Mouse (Mus musculus): Measurements from ENCODE around the gene Rapgef1. TPM values are rescaled to one million over a fixed set of nuclear protein-coding genes. Genes with fewer than 3 reads are reported as not detected.
A peak's percentile ranks its signal among the peaks of the same experiment; 100 is the strongest.

The Rapgef1 gene
- polyA plus RNA-seq, 1 experiment = 75.1 TPM

GRCm38 (mm10) chr2:29661751-29662191 lies 42.3 kb downstream of the Rapgef1 start:
- 1% methylated on average over 6 of the region's 6 CpGs for WGBS
- TF ChIP-seq POLR2A (IDR thresholded peaks at IDR 0.05; ENCODE audit: low read depth, low read length) (no peak; the same call in 1 of the 2 replicates), CTCF (IDR thresholded peaks at IDR 0.05; ENCODE audit: extremely low read depth, insufficient read depth, insufficient read length, insufficient replicate concordance) (no peak)
- Histone ChIP-seq H3K4me1 (ENCODE audit: control insufficient read depth, insufficient read depth, insufficient read length) (peaks cover 67% of the 10 kb centered on the region), H3K4me3 (ENCODE audit: extremely low read depth, insufficient read depth, insufficient read length) (no peak overlapping the region), H3K27me3 (ENCODE audit: control insufficient read depth, insufficient read depth, low read length) (no peaks in the 10 kb centered on the region), H3K27ac (ENCODE audit: insufficient read depth, low read length) (peak overlapping the region; percentile 78), H3K36me3 (ENCODE audit: control insufficient read depth, insufficient read depth, low read length) (no peaks in the 10 kb centered on the region)
- DNase-seq (ENCODE audit: low read depth in 1 of 2, low spot score in 2 of 2) = peak; percentile 65 to 72

GRCm38 (mm10) chr2:29663260-29663877 lies 43.8 kb downstream of the Rapgef1 start:
- 15% methylated on average over 4 of the region's 4 CpGs for WGBS
- peaks cover 58% of the 10 kb centered on the region for H3K4me1 ChIP-seq (ENCODE audit: control insufficient read depth, insufficient read depth, insufficient read length)
- H3K27ac ChIP-seq (ENCODE audit: insufficient read depth, low read length) = peak overlapping the region; percentile 78

GRCm38 (mm10) chr2:29665421-29665820 lies 45.9 kb downstream of the Rapgef1 start:
- no peak overlapping the region for H3K4me3 ChIP-seq (ENCODE audit: extremely low read depth, insufficient read depth, insufficient read length)
- peaks cover 65% of the 10 kb centered on the region for H3K4me1 ChIP-seq (ENCODE audit: control insufficient read depth, insufficient read depth, insufficient read length)
- peak in 1 of 2 experiments; percentile 38 for DNase-seq (ENCODE audit: low read depth in 1 of 2, low spot score in 2 of 2)
- H3K36me3 ChIP-seq (ENCODE audit: control insufficient read depth, insufficient read depth, low read length) = no peaks in the 10 kb centered on the region
- TF ChIP-seq POLR2A (IDR thresholded peaks at IDR 0.05; ENCODE audit: low read depth, low read length) (no peak), CTCF (IDR thresholded peaks at IDR 0.05; ENCODE audit: extremely low read depth, insufficient read depth, insufficient read length, insufficient replicate concordance) (peak; percentile 24; the same call in 1 of the 2 replicates)
- WGBS = 86% methylated on average over 5 of the region's 5 CpGs
- H3K27ac ChIP-seq (ENCODE audit: insufficient read depth, low read length) = no peak overlapping the region
- no peaks in the 10 kb centered on the region for H3K27me3 ChIP-seq (ENCODE audit: control insufficient read depth, insufficient read depth, low read length)

More at GRCm38 (mm10) chr2:29663260-29663877, 43.8 kb downstream of the Rapgef1 start:
- no peaks in the 10 kb centered on the region for H3K36me3 ChIP-seq (ENCODE audit: control insufficient read depth, insufficient read depth, low read length)
- no peaks in the 10 kb centered on the region for H3K27me3 ChIP-seq (ENCODE audit: control insufficient read depth, insufficient read depth, low read length)
- DNase-seq (ENCODE audit: low read depth in 1 of 2, low spot score in 2 of 2) = no peak
- no peak for TF ChIP-seq CTCF (IDR thresholded peaks at IDR 0.05; ENCODE audit: extremely low read depth, insufficient read depth, insufficient read length, insufficient replicate concordance)
- no peak for TF ChIP-seq POLR2A (IDR thresholded peaks at IDR 0.05; ENCODE audit: low read depth, low read length)
- H3K4me3 ChIP-seq (ENCODE audit: extremely low read depth, insufficient read depth, insufficient read length) = no peak overlapping the region

GRCm38 (mm10) chr2:29666589-29666988 lies 47.1 kb downstream of the Rapgef1 start:
- no peak overlapping the region for H3K27ac ChIP-seq (ENCODE audit: insufficient read depth, low read length)
- no peaks in the 10 kb centered on the region for H3K27me3 ChIP-seq (ENCODE audit: control insufficient read depth, insufficient read depth, low read length)
- no peak for DNase-seq (ENCODE audit: low read depth in 1 of 2, low spot score in 2 of 2)
- H3K4me1 ChIP-seq (ENCODE audit: control insufficient read depth, insufficient read depth, insufficient read length) = peaks cover 65% of the 10 kb centered on the region
- TF ChIP-seq POLR2A (IDR thresholded peaks at IDR 0.05; ENCODE audit: low read depth, low read length) = no peak
- no peak for TF ChIP-seq CTCF (IDR thresholded peaks at IDR 0.05; ENCODE audit: extremely low read depth, insufficient read depth, insufficient read length, insufficient replicate concordance)
- 59% methylated on average over 7 of the region's 7 CpGs for WGBS
- no peaks in the 10 kb centered on the region for H3K36me3 ChIP-seq (ENCODE audit: control insufficient read depth, insufficient read depth, low read length)
- no peak overlapping the region for H3K4me3 ChIP-seq (ENCODE audit: extremely low read depth, insufficient read depth, insufficient read length)

- no peak overlapping the region for H3K4me3 ChIP-seq (ENCODE audit: extremely low read depth, insufficient read depth, insufficient read length)
- TF ChIP-seq POLR2A (IDR thresholded peaks at IDR 0.05; ENCODE audit: low read depth, low read length) (no peak), CTCF (IDR thresholded peaks at IDR 0.05; ENCODE audit: extremely low read depth, insufficient read depth, insufficient read length, insufficient replicate concordance) (no peak)
- no peaks in the 10 kb centered on the region for H3K27me3 ChIP-seq (ENCODE audit: control insufficient read depth, insufficient read depth, low read length)
- H3K4me1 ChIP-seq (ENCODE audit: control insufficient read depth, insufficient read depth, insufficient read length) = peaks cover 69% of the 10 kb centered on the region
- no peak for DNase-seq (ENCODE audit: low read depth in 1 of 2, low spot score in 2 of 2)
- H3K27ac ChIP-seq (ENCODE audit: insufficient read depth, low read length) = no peak overlapping the region
- WGBS = 88% methylated on average over 4 of the region's 4 CpGs
- no peaks in the 10 kb centered on the region for H3K36me3 ChIP-seq (ENCODE audit: control insufficient read depth, insufficient read depth, low read length)
Observed at GRCm38 (mm10) chr2:29667109-29667508, 47.6 kb downstream of the Rapgef1 start.

GRCm38 (mm10) chr2:29668011-29668691 lies 48.6 kb downstream of the Rapgef1 start:
- no peak overlapping the region for H3K27ac ChIP-seq (ENCODE audit: insufficient read depth, low read length)
- H3K27me3 ChIP-seq (ENCODE audit: control insufficient read depth, insufficient read depth, low read length) = no peaks in the 10 kb centered on the region
- no peak overlapping the region for H3K4me3 ChIP-seq (ENCODE audit: extremely low read depth, insufficient read depth, insufficient read length)
- H3K36me3 ChIP-seq (ENCODE audit: control insufficient read depth, insufficient read depth, low read length) = no peaks in the 10 kb centered on the region
- 89% methylated on average over 7 of the region's 7 CpGs for WGBS
- H3K4me1 ChIP-seq (ENCODE audit: control insufficient read depth, insufficient read depth, insufficient read length) = peaks cover 71% of the 10 kb centered on the region
- TF ChIP-seq POLR2A (IDR thresholded peaks at IDR 0.05; ENCODE audit: low read depth, low read length) (no peak), CTCF (IDR thresholded peaks at IDR 0.05; ENCODE audit: extremely low read depth, insufficient read depth, insufficient read length, insufficient replicate concordance) (no peak)
- no peak for DNase-seq (ENCODE audit: low read depth in 1 of 2, low spot score in 2 of 2)

Data from spleen, adult 2 months (tissue).